Mouse (Mus musculus): Measurements from ENCODE around the gene Gdf9.

DNA sequence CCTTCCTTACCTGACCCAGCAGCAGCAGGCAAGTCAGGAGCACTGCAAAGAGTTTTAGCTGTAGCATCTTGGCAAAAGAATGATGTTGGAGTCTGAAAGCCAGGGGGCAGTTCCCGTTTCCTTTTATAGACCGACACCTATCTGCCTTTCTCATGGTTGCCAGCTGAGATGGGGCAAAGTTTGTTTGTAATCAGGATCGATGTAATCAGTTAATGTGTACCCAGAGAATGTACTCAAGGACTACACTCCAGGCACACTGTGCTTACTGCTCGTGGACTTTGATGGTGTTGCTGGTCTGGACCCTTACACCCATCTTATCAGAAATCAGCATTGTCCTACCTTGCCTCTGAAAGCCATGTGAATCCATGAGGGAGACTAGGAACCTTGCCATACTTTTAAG, 7.8 kb upstream of the Gdf9 start, which contains the start of gene Leap2:
- TF ChIP-seq CTCF (IDR thresholded peaks at IDR 0.05 in 2 of 3, conservative IDR thresholded peaks at IDR 0.05 in 1 of 3; ENCODE audit: control insufficient read depth in 1 of 3, insufficient read depth in 1 of 3, low read depth in 2 of 3, low read length in 3 of 3, poor library complexity in 1 of 3, severe bottlenecking in 1 of 3) (no peak), HCFC1 (IDR thresholded peaks at IDR 0.05; ENCODE audit: low read depth, low read length) (no peak), TBP (IDR thresholded peaks at IDR 0.05; ENCODE audit: low read depth, low read length) (no peak), NELFE (IDR thresholded peaks at IDR 0.05; ENCODE audit: low read depth, low read length) (no peak), POLR2A (IDR thresholded peaks at IDR 0.05; ENCODE audit: control insufficient read depth in 1 of 2, insufficient read depth in 1 of 2, low read depth in 1 of 2, low read length in 2 of 2, poor library complexity in 1 of 2) (no peak), GABPA (IDR thresholded peaks at IDR 0.05; ENCODE audit: low read depth, low read length) (no peak), EP300 (IDR thresholded peaks at IDR 0.05; ENCODE audit: low read depth in 1 of 2, low read length in 2 of 2) (no peak), MYC (IDR thresholded peaks at IDR 0.05; ENCODE audit: low read depth, low read length) (no peak), SMC3 (IDR thresholded peaks at IDR 0.05; ENCODE audit: low read depth, low read length) (no peak), GATA1 (IDR thresholded peaks at IDR 0.05; ENCODE audit: low read depth, low read length) (no peak), ZNF384 (IDR thresholded peaks at IDR 0.05; ENCODE audit: low read depth, low read length) (no peak)

Data from MEL (cell line).